Mouse (Mus musculus) forebrain, embryonic 11.5 days (tissue): ENCODE data around the gene Tor2a. TPM values are rescaled to one million over a fixed set of nuclear protein-coding genes. Genes with fewer than 3 reads are reported as not detected.

Experiments used
- ATAC-seq: fragments of 200-750 bp; cut with Nextera tagmentation; replicated peaks from 2 replicates; pipeline ENCODE4 v1.8.0; 2017; ENCODE audit warnings: moderate TSS enrichment; ENCODE audit not compliant: low FRiP score
- DNase-seq: peaks from one replicate; pipeline ENCODE4 v3.0.0-alpha.2; 2017; ENCODE audit warnings: low spot score
- H3K27ac ChIP-seq: fragments of 300-500 bp; sonication (generic); 2 replicates; pipeline ENCODE4 v1.5.1; 2014; ENCODE audit warnings: low read depth, low read length
- H3K27me3 ChIP-seq: fragments of 300-500 bp; sonication (generic); 2 replicates; pipeline ENCODE4 v1.6.1; 2014; ENCODE audit warnings: mild to moderate bottlenecking, low read length, mixed read lengths; ENCODE audit not compliant: control insufficient read depth, insufficient read depth
- H3K36me3 ChIP-seq: fragments of 300-500 bp; sonication (generic); 2 replicates; pipeline ENCODE4 v1.6.1; 2014; ENCODE audit warnings: mild to moderate bottlenecking, low read length, moderate library complexity, mixed read lengths; ENCODE audit not compliant: control insufficient read depth, insufficient read depth
- H3K4me1 ChIP-seq: fragments of 300-500 bp; sonication (generic); replicated peaks from 2 replicates; pipeline ENCODE4 v1.6.1; 2014; ENCODE audit warnings: low read length, mixed read lengths; ENCODE audit not compliant: control insufficient read depth, insufficient read depth
- H3K4me2 ChIP-seq: fragments of 300-500 bp; sonication (generic); 2 replicates; pipeline ENCODE4 v1.6.1; 2014; ENCODE audit warnings: low read depth, mild to moderate bottlenecking, low read length, moderate library complexity, mixed read lengths; ENCODE audit not compliant: severe bottlenecking
- H3K4me3 ChIP-seq: fragments of 300-500 bp; sonication (generic); 2 replicates; pipeline ENCODE4 v1.5.1; 2014; ENCODE audit warnings: low read depth, low read length
- H3K9ac ChIP-seq: fragments of 300-500 bp; sonication (generic); 2 replicates; pipeline ENCODE4 v1.6.1; 2014; ENCODE audit warnings: low read length
- H3K9me3 ChIP-seq: fragments of 300-500 bp; sonication (generic); 2 replicates; pipeline ENCODE4 v1.6.1; 2016; ENCODE audit warnings: low read length, mixed read lengths; ENCODE audit not compliant: control insufficient read depth
- WGBS: fragments of 180-500 bp; shearing (Covaris S2); extraction: QIAGEN DNeasy Blood & Tissue Kit; methylation state at CpG from one replicate; pipeline ENCODE4 v1.1.7; 2014; 5-methylcytosine and 5-hydroxymethylcytosine counted together
- polyA plus RNA-seq: library from polyadenylated mRNA; unstranded; fragments of >200 nt; fragmentation: Nextera tagmentation; extraction: Ambion mirVana; gene quantifications from 2 replicates; pipeline ENCODE4 v1.2.1, GENCODE M21; 2014

Gene Tor2a
- polyA plus RNA-seq, 1 experiment from 2014 or later: 56.8 TPM

DNA sequence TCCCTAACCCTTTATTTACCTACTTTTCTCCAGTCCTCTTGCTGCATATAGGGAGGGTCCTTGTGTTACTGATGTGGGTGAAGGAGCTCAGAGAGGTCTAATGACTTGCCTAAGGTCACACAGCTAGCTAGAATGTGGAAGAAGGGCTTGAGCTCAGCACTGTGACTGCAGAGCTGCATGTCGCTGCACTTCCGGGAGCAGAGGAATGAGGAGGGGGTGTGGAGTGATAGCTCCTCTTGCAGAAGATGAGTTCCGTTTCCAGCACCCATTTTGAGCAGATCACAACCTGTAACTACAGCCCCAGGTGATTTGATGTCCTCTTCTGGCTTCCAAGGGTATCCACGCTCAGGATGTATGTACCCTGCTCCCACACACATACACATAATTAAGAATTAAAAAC is 32.9 kb upstream of the Tor2a start:
- WGBS: 78% methylated on average over 4 of the region's 4 CpGs

DNA sequence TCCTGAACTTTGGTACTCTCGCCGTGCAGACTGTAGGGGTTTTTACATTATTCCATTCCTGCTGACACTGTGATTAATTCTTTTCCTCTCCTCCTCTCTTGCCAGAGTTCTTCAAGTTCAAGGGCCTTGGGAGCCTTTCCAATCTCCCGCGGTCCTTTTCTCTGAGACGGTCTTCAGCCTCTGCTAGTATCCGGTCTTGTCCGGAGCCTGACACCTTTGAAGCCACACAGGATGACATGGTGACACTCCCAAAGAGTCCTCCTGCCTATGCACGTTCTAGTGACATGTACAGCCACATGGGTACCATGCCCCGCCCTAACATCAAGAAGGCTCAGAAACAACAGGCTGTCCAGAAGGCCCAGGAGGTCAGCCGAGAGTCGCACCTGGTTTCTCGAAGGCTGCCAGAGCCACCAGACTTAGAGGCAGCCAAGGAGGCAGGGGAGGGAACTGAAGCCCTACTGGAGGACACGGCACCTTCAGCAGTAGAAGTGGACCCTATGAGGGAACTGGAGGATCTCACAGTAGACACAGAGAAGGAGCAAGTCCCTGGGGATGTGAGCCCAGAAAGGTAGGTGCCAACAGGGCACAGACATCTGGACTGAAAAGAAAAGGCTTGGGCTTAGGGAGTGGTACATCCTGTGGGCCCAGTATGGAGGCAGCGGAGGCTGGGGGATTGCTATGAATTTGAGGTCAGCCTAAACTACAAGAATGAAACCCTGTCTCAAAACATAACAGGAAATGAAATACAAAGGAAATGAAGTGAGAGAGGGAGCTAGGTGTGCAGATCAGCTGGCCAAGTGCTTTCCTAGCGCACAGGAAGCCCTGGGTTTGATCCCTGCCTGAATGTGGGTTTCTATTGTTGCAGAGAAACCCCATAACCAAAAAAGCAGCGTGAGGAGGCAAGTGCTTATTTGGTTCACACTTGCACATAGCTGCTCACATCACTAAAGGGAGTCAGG is 31.9 kb upstream of the Tor2a start:
- Histone ChIP-seq H3K27ac (no peak overlapping the region), H3K4me2 (no peak overlapping the region), H3K36me3 (no peaks in the 10 kb centered on the region), H3K4me1 (no peaks in the 10 kb centered on the region), H3K9ac (no peak overlapping the region), H3K27me3 (no peaks in the 10 kb centered on the region), H3K4me3 (no peak overlapping the region), H3K9me3 (no peaks in the 10 kb centered on the region)
- ATAC-seq (no peak), DNase-seq (no peak)
- 84% methylated on average over 16 of the region's 16 CpGs for WGBS

More for the DNA sequence above, 32.9 kb upstream of the Tor2a start:
- Histone ChIP-seq H3K27me3 (no peaks in the 10 kb centered on the region), H3K9me3 (no peaks in the 10 kb centered on the region), H3K4me1 (no peaks in the 10 kb centered on the region), H3K9ac (no peak overlapping the region), H3K4me2 (no peak overlapping the region), H3K4me3 (no peak overlapping the region), H3K36me3 (no peaks in the 10 kb centered on the region), H3K27ac (no peak overlapping the region)
- no peak for ATAC-seq
- no peak for DNase-seq

DNA sequence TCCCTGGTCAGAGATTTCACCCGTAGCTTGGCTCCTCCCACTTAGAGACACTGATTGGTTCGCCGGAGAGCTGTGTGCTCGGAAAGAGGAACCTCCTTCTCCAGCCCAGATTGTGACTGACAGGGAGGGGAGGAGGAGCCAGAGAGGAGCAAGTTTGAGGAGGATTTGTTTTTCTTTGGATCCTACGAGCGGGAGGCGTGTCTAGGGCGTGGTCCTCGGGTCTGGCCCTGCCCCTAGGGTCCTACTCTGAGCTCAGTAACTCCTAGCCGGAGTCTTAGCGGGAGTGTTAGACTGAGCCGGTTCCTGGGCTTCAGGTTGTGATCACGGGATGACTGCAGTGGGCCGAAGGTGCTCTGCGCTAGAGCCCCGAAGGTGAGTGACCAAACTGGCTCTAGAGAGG is 29.6 kb upstream of the Tor2a start:
- no peaks in the 10 kb centered on the region for H3K4me1 ChIP-seq
- DNase-seq (peak; percentile 94), ATAC-seq (peak; percentile 96)
- under 1% methylated on average over 16 of the region's 16 CpGs for WGBS
- H3K27ac ChIP-seq: no peak overlapping the region
- peak overlapping the region; percentile 48; the same call in 1 of the 2 replicates for H3K4me2 ChIP-seq
- no peaks in the 10 kb centered on the region for H3K27me3 ChIP-seq
- peak overlapping the region; percentile 9; the same call in 1 of the 2 replicates for H3K9ac ChIP-seq
- H3K36me3 ChIP-seq: no peaks in the 10 kb centered on the region
- H3K9me3 ChIP-seq: no peaks in the 10 kb centered on the region
- H3K4me3 ChIP-seq: peak overlapping the region; percentile 18

- no peak overlapping the region for H3K4me3 ChIP-seq
- no peak overlapping the region for H3K9ac ChIP-seq
- ATAC-seq: no peak
- no peak overlapping the region for H3K27ac ChIP-seq
- no peaks in the 10 kb centered on the region for H3K36me3 ChIP-seq
- no peaks in the 10 kb centered on the region for H3K9me3 ChIP-seq
- DNase-seq: no peak
- no peaks in the 10 kb centered on the region for H3K27me3 ChIP-seq
- H3K4me2 ChIP-seq: peak overlapping the region; percentile 3; the same call in 1 of the 2 replicates
- H3K4me1 ChIP-seq: no peaks in the 10 kb centered on the region
- 52% methylated on average over 7 of the region's 7 CpGs for WGBS
Measured at GRCm38 (mm10) chr2:32728463-32728862, 28.6 kb upstream of the Tor2a start.

GRCm38 (mm10) chr2:32729547-32729946 is 27.5 kb upstream of the Tor2a start:
- H3K27ac ChIP-seq: no peak overlapping the region
- H3K4me1 ChIP-seq: no peaks in the 10 kb centered on the region

GRCm38 (mm10) chr2:32730854-32731253 is 26.2 kb upstream of the Tor2a start:
- Histone ChIP-seq H3K9ac (no peak overlapping the region), H3K4me1 (no peaks in the 10 kb centered on the region), H3K4me3 (no peak overlapping the region), H3K4me2 (no peak overlapping the region), H3K27me3 (no peaks in the 10 kb centered on the region), H3K36me3 (no peaks in the 10 kb centered on the region), H3K27ac (no peak overlapping the region), H3K9me3 (no peaks in the 10 kb centered on the region)
- 59% methylated on average over 11 of the region's 11 CpGs for WGBS
- DNase-seq (peak; percentile 62), ATAC-seq (no peak)

More at GRCm38 (mm10) chr2:32729547-32729946, 27.5 kb upstream of the Tor2a start:
- H3K4me3 ChIP-seq: no peak overlapping the region
- H3K9me3 ChIP-seq: no peaks in the 10 kb centered on the region
- H3K36me3 ChIP-seq: no peaks in the 10 kb centered on the region
- DNase-seq (no peak), ATAC-seq (no peak)
- no peaks in the 10 kb centered on the region for H3K27me3 ChIP-seq
- no peak overlapping the region for H3K4me2 ChIP-seq
- 81% methylated on average over 4 of the region's 4 CpGs for WGBS
- no peak overlapping the region for H3K9ac ChIP-seq

- no peak overlapping the region for H3K9ac ChIP-seq
- no peaks in the 10 kb centered on the region for H3K36me3 ChIP-seq
- H3K4me1 ChIP-seq: no peaks in the 10 kb centered on the region
- 79% methylated on average over 4 of the region's 4 CpGs for WGBS
- no peaks in the 10 kb centered on the region for H3K27me3 ChIP-seq
- DNase-seq (no peak), ATAC-seq (no peak)
- H3K4me2 ChIP-seq: no peak overlapping the region
- H3K4me3 ChIP-seq: no peak overlapping the region
- no peaks in the 10 kb centered on the region for H3K9me3 ChIP-seq
- H3K27ac ChIP-seq: no peak overlapping the region
Measured at GRCm38 (mm10) chr2:32731911-32732310, 25.1 kb upstream of the Tor2a start.

- ATAC-seq (no peak), DNase-seq (no peak)
- H3K4me1 ChIP-seq: no peaks in the 10 kb centered on the region
Measured at GRCm38 (mm10) chr2:32732695-32733094, 24.3 kb upstream of the Tor2a start.

More at GRCm38 (mm10) chr2:32732695-32733094, 24.3 kb upstream of the Tor2a start:
- H3K27me3 ChIP-seq: no peaks in the 10 kb centered on the region
- H3K27ac ChIP-seq: no peak overlapping the region
- H3K9me3 ChIP-seq: no peaks in the 10 kb centered on the region
- no peaks in the 10 kb centered on the region for H3K36me3 ChIP-seq
- H3K4me2 ChIP-seq: no peak overlapping the region
- no peak overlapping the region for H3K9ac ChIP-seq
- WGBS: 78% methylated on average over 6 of the region's 6 CpGs
- H3K4me3 ChIP-seq: no peak overlapping the region
